Mouse (Mus musculus) MEL (cell line): ENCODE measurements at regions not wholly inside any gene's neighbourhood (a gene's known extent, or its start where the extent isn't known, plus 50 kb on each side); places are given as distances from the start of the nearest gene placed in this dataset.

Source experiments
- CTCF ChIP-seq, 3 experiments: IDR thresholded peaks in 2 of 3; conservative IDR thresholded peaks in 1 of 3; 2 replicates each; pipeline ENCODE4 v1.5.1; 2011 to 2012; ENCODE audit warnings: low read length in 3 of 3, low read depth in 2 of 3, mild to moderate bottlenecking in 2 of 3, improper control_type of control experiment in 1 of 3, inconsistent platforms in 1 of 3, mixed read lengths in 1 of 3, moderate library complexity in 1 of 3; ENCODE audit not compliant: control insufficient read depth in 1 of 3, insufficient read depth in 1 of 3, poor library complexity in 1 of 3, severe bottlenecking in 1 of 3
- EP300 ChIP-seq, 2 experiments: IDR thresholded peaks; 2 replicates each; pipeline ENCODE4 v1.6.1; 2011; ENCODE audit warnings: improper control_type of control experiment in 2 of 2, low read length in 2 of 2, low read depth in 1 of 2, mild to moderate bottlenecking in 1 of 2
- MAFK ChIP-seq: IDR thresholded peaks from 2 replicates; pipeline ENCODE4 v1.6.1; 2011; ENCODE audit warnings: low read depth, mild to moderate bottlenecking, low read length, improper control_type of control experiment, borderline replicate concordance
- NELFE ChIP-seq: IDR thresholded peaks from 2 replicates; pipeline ENCODE4 v1.6.1; 2011; ENCODE audit warnings: low read depth, low read length, improper control_type of control experiment
- POLR2A ChIP-seq, 2 experiments: IDR thresholded peaks; 2 replicates each; pipeline ENCODE4 v1.6.1; 2011 to 2012; ENCODE audit warnings: low read length in 2 of 2, mild to moderate bottlenecking in 2 of 2, control low read depth in 1 of 2, improper control_type of control experiment in 1 of 2, low read depth in 1 of 2, moderate library complexity in 1 of 2; ENCODE audit not compliant: control insufficient read depth in 1 of 2, insufficient read depth in 1 of 2, poor library complexity in 1 of 2
- ZC3H11A ChIP-seq: IDR thresholded peaks from 2 replicates; pipeline ENCODE4 v1.6.1; 2012; ENCODE audit warnings: low read depth, mild to moderate bottlenecking, inconsistent platforms, low read length, improper control_type of control experiment

GRCm38 (mm10) chr10:17077580-17077979 lies 645.4 kb upstream of the Cited2 start:
- TF ChIP-seq EP300 (IDR thresholded peaks at IDR 0.05; ENCODE audit: low read depth in 1 of 2, low read length in 2 of 2) = no peak
- no peak for TF ChIP-seq MAFK
- TF ChIP-seq CTCF (IDR thresholded peaks at IDR 0.05 in 2 of 3, conservative IDR thresholded peaks at IDR 0.05 in 1 of 3; ENCODE audit: control insufficient read depth in 1 of 3, insufficient read depth in 1 of 3, low read depth in 2 of 3, low read length in 3 of 3, poor library complexity in 1 of 3, severe bottlenecking in 1 of 3) = no peak
- TF ChIP-seq ZC3H11A = no peak
- no peak for TF ChIP-seq POLR2A (IDR thresholded peaks at IDR 0.05; ENCODE audit: control insufficient read depth in 1 of 2, insufficient read depth in 1 of 2, low read depth in 1 of 2, low read length in 2 of 2, poor library complexity in 1 of 2)
- TF ChIP-seq NELFE = no peak
